Mouse (Mus musculus): ENCODE data around the gene Golim4.

The Golim4 gene

GRCm38 (mm10) chr3:75926327-75926726 lies 30.4 kb downstream of the Golim4 start:
- no peak for DNase-seq (ENCODE audit: low spot score in 2 of 2)

- no peak for DNase-seq (ENCODE audit: low spot score in 2 of 2)
These were observed 31.6 kb downstream of the Golim4 start for GRCm38 (mm10) chr3:75925123-75925522.

- DNase-seq (ENCODE audit: low spot score in 2 of 2): no peak
These were observed 38.8 kb downstream of the Golim4 start for GRCm38 (mm10) chr3:75917770-75918503.

DNA sequence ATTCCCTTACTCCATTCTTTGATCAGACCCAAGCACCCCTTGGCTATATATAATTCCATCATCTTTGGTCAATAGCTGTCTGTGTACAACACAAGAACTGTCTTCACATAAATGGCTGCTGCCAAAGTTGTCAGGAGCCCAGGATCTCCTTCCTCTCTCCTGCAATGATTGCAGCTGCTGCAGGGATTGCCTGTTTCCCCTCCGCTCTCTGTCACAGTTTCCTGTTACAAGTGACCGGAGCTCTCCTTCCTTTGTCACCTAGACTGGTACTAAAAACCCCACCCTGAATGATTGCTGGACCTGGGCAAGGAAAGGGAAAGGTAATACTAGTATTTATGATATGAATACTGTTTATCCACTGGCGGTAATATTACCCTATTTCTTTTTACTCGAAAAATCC lies 44.0 kb downstream of the Golim4 start:
- DNase-seq (ENCODE audit: low spot score in 2 of 2): no peak

- DNase-seq (ENCODE audit: low spot score in 2 of 2): no peak
These were observed 46.0 kb downstream of the Golim4 start for GRCm38 (mm10) chr3:75910768-75911167.

- DNase-seq (ENCODE audit: low spot score in 2 of 2): peak in 1 of 2 experiments; percentile 13
These were observed 46.5 kb downstream of the Golim4 start for GRCm38 (mm10) chr3:75910257-75910656.

DNA sequence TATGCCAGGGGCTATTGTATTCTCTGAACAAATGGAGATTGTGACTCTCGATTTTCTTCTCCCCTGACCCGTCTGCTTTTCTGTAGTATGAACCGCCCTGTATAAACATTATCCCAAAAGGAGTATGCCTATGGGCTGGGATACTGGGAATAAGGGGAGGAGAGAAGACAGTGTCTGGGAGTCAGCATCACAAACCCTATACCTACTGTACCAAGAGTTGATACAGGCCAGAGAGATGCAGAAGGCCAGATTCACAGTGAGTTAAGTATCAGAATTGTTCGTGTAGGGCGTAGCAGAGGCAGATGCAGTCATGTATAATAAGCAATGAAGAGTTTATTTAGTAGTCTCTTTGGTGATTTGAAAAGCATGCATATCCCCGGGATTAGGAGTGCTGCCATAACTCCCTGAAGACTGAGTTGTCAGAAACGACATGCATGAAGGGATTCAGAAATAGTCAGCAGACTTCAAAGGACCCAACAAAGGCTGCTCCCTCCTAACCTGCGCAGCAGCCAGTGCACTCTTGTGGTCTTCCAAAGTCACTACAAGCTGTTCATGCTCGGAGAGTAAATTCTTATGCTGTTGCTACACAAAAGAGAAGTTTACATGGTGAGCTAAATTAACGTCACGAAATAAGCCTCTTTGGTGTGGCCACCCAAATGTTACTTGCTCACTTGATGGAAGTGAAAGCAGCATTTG lies 54.7 kb downstream of the Golim4 start:
- no peak for DNase-seq (ENCODE audit: low spot score in 2 of 2)

- DNase-seq (ENCODE audit: low spot score in 2 of 2): no peak
These were observed 61.7 kb downstream of the Golim4 start for GRCm38 (mm10) chr3:75895075-75895474.

- DNase-seq (ENCODE audit: low spot score in 2 of 2): no peak
These were observed 65.2 kb downstream of the Golim4 start for GRCm38 (mm10) chr3:75891581-75891980.

- no peak for DNase-seq (ENCODE audit: low spot score in 2 of 2)
These were observed 67.4 kb downstream of the Golim4 start for GRCm38 (mm10) chr3:75889323-75889722.

GRCm38 (mm10) chr3:75881582-75881981 lies 75.2 kb downstream of the Golim4 start:
- DNase-seq (ENCODE audit: low spot score in 2 of 2): no peak

GRCm38 (mm10) chr3:75879269-75879668 lies 77.5 kb downstream of the Golim4 start:
- DNase-seq (ENCODE audit: low spot score in 2 of 2): no peak

DNA sequence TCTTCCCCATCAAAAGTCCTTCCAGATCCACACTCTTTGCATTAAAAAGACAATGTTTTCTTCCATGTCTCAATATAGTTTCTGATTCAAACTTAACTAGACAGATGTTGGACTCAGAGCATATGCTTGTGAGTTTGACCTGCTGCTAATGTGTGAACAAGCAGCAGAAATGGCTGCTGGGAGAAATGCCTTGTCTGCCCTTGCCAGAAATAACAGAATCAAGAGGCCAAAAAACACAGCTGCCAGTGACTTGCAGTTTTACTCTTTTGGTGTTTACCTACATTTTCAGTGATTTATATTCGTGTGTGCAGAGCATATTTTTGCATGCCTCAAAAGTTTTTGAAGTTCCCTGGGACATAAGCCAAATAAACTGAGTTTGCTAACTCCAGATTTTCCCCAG lies 87.9 kb downstream of the Golim4 start:
- no peak for DNase-seq (ENCODE audit: low spot score in 2 of 2)

DNA sequence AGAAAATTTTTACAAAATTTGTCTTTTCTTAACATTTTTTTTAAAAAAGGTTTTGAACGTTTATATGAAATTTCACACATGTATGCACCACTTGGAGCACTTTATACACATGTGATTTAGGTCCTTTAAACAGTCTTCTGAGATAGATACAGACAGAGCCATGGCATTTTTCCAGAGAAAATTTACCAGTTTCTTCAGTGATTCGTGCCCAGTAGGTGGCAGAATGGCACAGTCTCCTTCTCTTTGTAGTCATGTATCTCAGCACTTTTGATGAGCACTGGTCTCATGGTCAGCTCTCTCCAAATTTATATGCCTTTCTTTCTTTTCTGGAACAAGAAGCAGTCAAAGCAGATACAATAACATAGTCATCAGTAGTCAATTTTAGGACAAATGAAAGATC lies 92.5 kb downstream of the Golim4 start:
- DNase-seq (ENCODE audit: low spot score in 2 of 2): no peak

DNA sequence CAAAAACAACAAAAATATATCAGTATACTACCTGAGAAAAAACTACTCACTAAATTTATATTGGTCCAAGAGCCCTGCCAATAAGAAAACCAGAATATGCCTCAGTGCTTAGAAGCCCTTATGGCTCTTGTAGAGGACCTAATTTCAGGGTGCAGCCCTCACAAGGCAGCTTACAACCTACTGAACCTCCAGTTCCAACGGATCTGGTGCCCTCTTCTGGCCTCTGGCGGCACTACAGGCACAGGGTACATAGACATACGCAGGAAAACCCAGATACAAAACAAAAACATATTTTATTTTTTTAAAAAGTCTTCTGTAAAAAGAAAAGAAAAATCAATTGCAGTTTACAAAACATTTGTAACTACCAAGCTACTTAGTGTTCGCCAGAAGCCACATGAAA lies 95.1 kb downstream of the Golim4 start:
- DNase-seq (ENCODE audit: low spot score in 2 of 2): peak; percentile 6 to 58

- DNase-seq (ENCODE audit: low spot score in 2 of 2): no peak
These were observed 96.0 kb downstream of the Golim4 start for GRCm38 (mm10) chr3:75860760-75861159.

DNA sequence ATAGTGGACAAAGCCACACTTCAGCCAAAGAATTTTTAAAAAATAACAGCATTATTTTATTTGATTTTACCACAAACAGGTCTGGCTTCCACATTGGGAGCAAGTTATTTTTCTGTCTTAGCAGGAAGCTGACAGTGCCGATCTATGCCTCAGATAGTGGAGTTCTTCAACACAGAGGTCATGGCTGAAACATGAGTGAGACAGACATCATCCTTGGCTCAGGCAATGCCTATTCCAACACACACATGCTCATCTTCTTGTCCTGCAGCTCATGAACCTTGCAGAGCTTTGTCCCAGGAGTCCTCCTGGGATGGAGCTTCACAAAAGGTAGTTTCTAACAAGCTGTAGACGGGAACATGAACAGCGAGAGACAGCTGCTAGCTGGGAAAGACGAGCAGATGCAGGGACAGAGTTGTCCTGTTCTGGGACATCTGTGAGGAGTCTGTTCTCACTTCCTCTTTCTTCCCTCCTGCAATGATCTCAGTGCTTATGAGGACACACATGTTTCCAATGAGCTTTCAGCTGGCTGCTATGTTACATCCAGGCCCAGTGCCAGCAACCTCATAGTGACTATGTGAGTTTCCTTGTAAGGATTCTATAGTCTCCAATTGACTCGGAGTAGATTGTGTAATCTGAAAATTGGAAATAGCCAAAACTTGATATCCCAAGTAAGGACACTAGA lies 121.3 kb downstream of the Golim4 start:
- DNase-seq (ENCODE audit: low spot score in 2 of 2): peak in 1 of 2 experiments; percentile 3

- DNase-seq (ENCODE audit: low spot score in 2 of 2): no peak
These were observed 121.9 kb downstream of the Golim4 start for GRCm38 (mm10) chr3:75834827-75835226.
